Mouse (Mus musculus) hindbrain, embryonic 10.5 days (tissue): ENCODE data around the gene Igfbp7. TPM values are rescaled to one million over a fixed set of nuclear protein-coding genes. Genes with fewer than 3 reads are reported as not detected.
"Not testable (repeated sequence)": the region's sequence is repeated elsewhere in the genome, so short reads cannot be mapped to it uniquely, and the experiment has no call there.

Experiments
- DNase-seq: peaks from one replicate; pipeline ENCODE4 v3.0.0-alpha.2; 2017; ENCODE audit warnings: low spot score
- H3K27ac ChIP-seq: fragments of 300-500 bp; sonication (generic); 2 replicates; pipeline ENCODE4 v1.5.1; 2016; ENCODE audit warnings: mild to moderate bottlenecking, moderate library complexity
- H3K27me3 ChIP-seq: fragments of 300-500 bp; sonication (generic); 2 replicates; pipeline ENCODE4 v1.6.1; 2016; ENCODE audit warnings: mild to moderate bottlenecking; ENCODE audit not compliant: poor library complexity, insufficient read depth, severe bottlenecking
- H3K36me3 ChIP-seq: fragments of 300-500 bp; sonication (generic); 2 replicates; pipeline ENCODE4 v1.6.1; 2016; ENCODE audit warnings: mild to moderate bottlenecking, moderate library complexity
- H3K4me1 ChIP-seq: fragments of 300-500 bp; sonication (generic); replicated peaks from 2 replicates; pipeline ENCODE4 v1.6.1; 2016; ENCODE audit warnings: mild to moderate bottlenecking
- H3K4me3 ChIP-seq: fragments of 300-500 bp; sonication (generic); 2 replicates; pipeline ENCODE4 v1.5.1; 2016; ENCODE audit warnings: mild to moderate bottlenecking, moderate library complexity
- H3K9me3 ChIP-seq: fragments of 300-500 bp; sonication (generic); 2 replicates; pipeline ENCODE4 v1.6.1; 2016; ENCODE audit warnings: mild to moderate bottlenecking, moderate library complexity
- WGBS: fragments of 180-500 bp; shearing (Covaris S2); methylation state at CpG from one replicate; pipeline ENCODE4 v1.1.7; 2016; 5-methylcytosine and 5-hydroxymethylcytosine counted together
- polyA plus RNA-seq: library from polyadenylated mRNA; unstranded; fragments of >200 nt; fragmentation: Nextera tagmentation; extraction: Ambion mirVana; gene quantifications from 2 replicates; pipeline ENCODE4 v1.2.1, GENCODE M21; 2016

Gene Igfbp7
- polyA plus RNA-seq, 1 experiment from 2014 or later: 25.9 TPM

- DNase-seq: no peak
- Histone ChIP-seq H3K36me3 (no peaks in the 10 kb centered on the region), H3K27ac (no peak overlapping the region), H3K4me3 (no peak overlapping the region), H3K4me1 (0 out of 2 replicates have a peak, but pooled peaks cover 3% of the 10 kb centered on the region), H3K27me3 (no peaks in the 10 kb centered on the region), H3K9me3 (no peaks in the 10 kb centered on the region)
- WGBS: 87% methylated on average over 11 of the region's 11 CpGs
These were observed 22.6 kb upstream of the Igfbp7 start for GRCm38 (mm10) chr5:77430471-77430870.

DNA sequence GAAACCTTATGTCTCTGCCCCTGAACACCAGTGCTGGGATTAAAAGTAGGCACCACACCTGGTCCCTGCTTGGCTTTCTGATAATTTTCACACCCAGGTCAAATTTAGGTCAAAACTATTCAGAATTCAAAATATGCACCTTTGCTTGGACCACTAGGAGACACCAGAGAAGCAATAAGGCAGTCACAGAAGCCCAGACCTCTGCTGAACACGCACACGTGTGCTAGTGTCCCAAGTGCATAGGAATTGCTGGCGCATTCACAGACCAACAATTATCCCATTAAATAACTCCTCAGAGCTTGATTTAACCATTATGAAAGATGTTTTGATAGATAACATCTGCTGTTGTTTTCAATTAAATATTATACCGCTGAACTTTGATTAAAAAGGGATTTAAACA lies 22.2 kb upstream of the Igfbp7 start:
- DNase-seq: no peak
- no peak overlapping the region for H3K27ac ChIP-seq
- H3K27me3 ChIP-seq: no peaks in the 10 kb centered on the region
- WGBS: 95% methylated on average over 4 of the region's 4 CpGs
- H3K4me1 ChIP-seq: 0 out of 2 replicates have a peak, but pooled peaks cover 3% of the 10 kb centered on the region
- no peaks in the 10 kb centered on the region for H3K36me3 ChIP-seq
- H3K4me3 ChIP-seq: no peak overlapping the region
- no peaks in the 10 kb centered on the region for H3K9me3 ChIP-seq

GRCm38 (mm10) chr5:77428526-77428925 lies 20.7 kb upstream of the Igfbp7 start:
- WGBS: 84% methylated on average over 4 of the region's 4 CpGs
- Histone ChIP-seq H3K27ac (no peak overlapping the region), H3K9me3 (no peaks in the 10 kb centered on the region), H3K36me3 (no peaks in the 10 kb centered on the region), H3K4me1 (no peaks in the 10 kb centered on the region), H3K4me3 (no peak overlapping the region), H3K27me3 (no peaks in the 10 kb centered on the region)
- no peak for DNase-seq

GRCm38 (mm10) chr5:77427986-77428385 lies 20.1 kb upstream of the Igfbp7 start:
- H3K27me3 ChIP-seq: no peaks in the 10 kb centered on the region
- no peak for DNase-seq
- 94% methylated on average over 5 of the region's 5 CpGs for WGBS

GRCm38 (mm10) chr5:77425721-77426500 lies 18.1 kb upstream of the Igfbp7 start:
- Histone ChIP-seq H3K9me3 (0 out of 2 replicates have a peak, but pooled peaks cover 6% of the 10 kb centered on the region), H3K4me1 (no peaks in the 10 kb centered on the region), H3K4me3 (no peak overlapping the region), H3K27me3 (no peaks in the 10 kb centered on the region), H3K36me3 (no peaks in the 10 kb centered on the region), H3K27ac (no peak overlapping the region)
- 78% methylated on average over 7 of the region's 7 CpGs for WGBS
- no peak for DNase-seq

More at GRCm38 (mm10) chr5:77427986-77428385, 20.1 kb upstream of the Igfbp7 start:
- no peaks in the 10 kb centered on the region for H3K36me3 ChIP-seq
- no peaks in the 10 kb centered on the region for H3K4me1 ChIP-seq
- H3K27ac ChIP-seq: no peak overlapping the region
- no peak overlapping the region for H3K4me3 ChIP-seq
- H3K9me3 ChIP-seq: 0 out of 2 replicates have a peak, but pooled peaks cover under 1% of the 10 kb centered on the region

DNA sequence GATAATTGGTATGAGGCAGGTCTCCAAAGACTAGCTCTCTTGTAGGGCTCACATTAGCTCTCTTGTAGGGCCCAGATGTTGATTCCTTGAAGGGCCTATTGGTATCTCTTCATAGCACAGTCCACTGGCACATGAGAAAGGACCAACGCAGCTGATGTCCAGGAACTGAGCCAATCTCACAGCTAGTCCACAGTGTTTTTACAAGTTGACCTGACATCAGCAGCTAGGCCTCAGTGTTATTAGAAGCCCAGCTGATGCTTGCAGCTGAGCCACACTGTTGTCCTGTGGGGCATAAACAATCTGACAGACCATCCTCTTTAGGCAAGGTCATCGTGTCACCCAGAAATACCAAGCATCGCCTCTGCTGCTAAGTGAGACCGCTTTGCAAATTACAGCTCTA lies 11.7 kb upstream of the Igfbp7 start:
- not testable (repeated sequence) for DNase-seq, H3K36me3 ChIP-seq, H3K27ac ChIP-seq, H3K27me3 ChIP-seq, H3K4me1 ChIP-seq, H3K4me3 ChIP-seq
- H3K9me3 ChIP-seq: 0 out of 2 replicates have a peak, but pooled peaks cover 12% of the 10 kb centered on the region
- 69% methylated on average over 4 of the region's 4 CpGs for WGBS

GRCm38 (mm10) chr5:77416058-77416457 lies 8.2 kb upstream of the Igfbp7 start:
- Histone ChIP-seq H3K4me1 (no peaks in the 10 kb centered on the region), H3K9me3 (0 out of 2 replicates have a peak, but pooled peaks cover 6% of the 10 kb centered on the region), H3K27ac (no peak overlapping the region), H3K27me3 (no peaks in the 10 kb centered on the region), H3K4me3 (no peak overlapping the region), H3K36me3 (no peaks in the 10 kb centered on the region)
- no peak for DNase-seq
- 87% methylated on average over 6 of the region's 6 CpGs for WGBS

DNA sequence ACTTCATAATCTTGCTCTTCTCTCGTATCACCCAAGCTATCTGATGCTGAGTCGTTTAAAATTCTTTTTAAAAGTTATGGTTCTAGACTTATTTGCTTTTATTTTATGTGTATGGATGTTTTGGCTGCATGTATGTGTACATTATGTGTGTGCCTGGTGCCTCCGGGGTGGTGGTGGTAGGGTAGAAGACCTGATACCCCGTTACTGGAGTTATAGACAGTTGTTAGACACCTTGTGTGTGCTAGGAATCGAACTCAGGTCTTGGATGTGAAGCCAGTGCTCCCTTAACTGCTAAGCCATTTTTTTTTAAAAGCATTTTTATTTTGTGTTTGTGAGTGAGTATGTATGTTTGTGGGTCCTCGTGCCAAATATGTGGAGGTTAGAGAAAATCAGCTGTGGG lies 689 bp upstream of the Igfbp7 start:
- WGBS: 93% methylated on average over 6 of the region's 6 CpGs
- no peaks in the 10 kb centered on the region for H3K36me3 ChIP-seq
- no peak overlapping the region for H3K27ac ChIP-seq
- DNase-seq: no peak
- H3K4me3 ChIP-seq: no peak overlapping the region
- H3K9me3 ChIP-seq: no peaks in the 10 kb centered on the region
- peaks cover 10% of the 10 kb centered on the region for H3K4me1 ChIP-seq
- peaks cover 43% of the 10 kb centered on the region for H3K27me3 ChIP-seq

GRCm38 (mm10) chr5:77406371-77406871 lies 1.4 kb downstream of the Igfbp7 start:
- no peaks in the 10 kb centered on the region for H3K9me3 ChIP-seq
- 59% methylated on average over 5 of the region's 5 CpGs for WGBS
- no peaks in the 10 kb centered on the region for H3K36me3 ChIP-seq
- no peak overlapping the region for H3K4me3 ChIP-seq
- no peak for DNase-seq
- peaks cover 43% of the 10 kb centered on the region for H3K27me3 ChIP-seq
- H3K4me1 ChIP-seq: peaks cover 10% of the 10 kb centered on the region
- H3K27ac ChIP-seq: no peak overlapping the region

DNA sequence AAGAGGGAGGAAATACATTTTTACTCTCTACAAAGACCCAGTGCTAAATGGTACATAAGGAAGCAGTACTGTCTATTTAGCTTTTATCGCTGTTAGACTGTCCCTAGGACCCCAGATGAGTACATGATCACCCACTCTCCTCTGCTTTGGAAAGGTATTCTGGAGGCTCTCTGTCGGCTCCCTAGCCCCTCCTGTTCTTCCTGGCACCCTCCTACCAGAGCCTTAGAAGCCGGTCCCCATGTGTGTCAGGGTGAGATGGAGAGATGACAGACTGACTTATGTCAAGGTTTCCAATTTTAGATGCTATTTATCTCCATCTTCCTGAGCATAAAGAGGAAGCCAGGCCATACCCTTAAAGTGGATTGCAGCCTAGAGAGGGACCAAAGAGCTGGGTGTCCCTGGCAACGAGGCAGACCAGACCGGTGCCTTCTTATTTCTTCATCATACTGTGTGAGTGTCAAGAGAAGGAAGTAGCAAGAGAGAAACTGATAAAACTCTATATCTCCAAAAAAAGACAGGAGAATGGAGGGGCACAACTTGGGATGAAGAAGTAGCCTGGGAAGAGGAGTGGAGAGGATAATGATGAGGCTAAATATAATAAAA lies 2.3 kb downstream of the Igfbp7 start:
- peaks cover 10% of the 10 kb centered on the region for H3K4me1 ChIP-seq
- WGBS: 73% methylated on average over 5 of the region's 5 CpGs
- no peak overlapping the region for H3K27ac ChIP-seq
- H3K36me3 ChIP-seq: no peaks in the 10 kb centered on the region
- no peak overlapping the region for H3K4me3 ChIP-seq
- H3K9me3 ChIP-seq: no peaks in the 10 kb centered on the region
- H3K27me3 ChIP-seq: peaks cover 43% of the 10 kb centered on the region
- no peak for DNase-seq

DNA sequence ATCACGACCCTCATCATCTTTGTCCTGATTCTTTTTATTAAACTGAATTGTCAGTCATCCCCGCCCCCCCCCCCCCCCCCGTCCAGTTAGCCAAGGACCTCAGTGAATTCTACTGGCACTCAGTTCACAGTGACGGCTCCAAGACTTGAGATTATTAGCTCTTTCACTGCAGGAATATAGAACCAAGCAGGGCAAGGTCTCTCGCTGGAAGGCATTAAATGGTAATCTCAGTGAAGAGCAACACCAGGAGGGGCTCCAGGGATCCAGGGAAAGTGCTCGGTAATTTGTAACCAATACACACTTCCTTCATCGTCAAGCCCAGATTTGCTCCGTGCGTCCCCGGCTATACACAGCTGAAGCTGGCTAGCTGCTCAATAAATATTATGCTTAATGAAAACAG lies 2.9 kb downstream of the Igfbp7 start:
- Histone ChIP-seq H3K27me3 (peaks cover 43% of the 10 kb centered on the region), H3K9me3 (no peaks in the 10 kb centered on the region), H3K4me3 (no peak overlapping the region), H3K27ac (no peak overlapping the region), H3K36me3 (no peaks in the 10 kb centered on the region), H3K4me1 (peaks cover 13% of the 10 kb centered on the region)
- DNase-seq: no peak
- WGBS: 77% methylated on average over 10 of the region's 10 CpGs

- no peak overlapping the region for H3K4me3 ChIP-seq
- 89% methylated on average over 5 of the region's 5 CpGs for WGBS
- peaks cover 25% of the 10 kb centered on the region for H3K4me1 ChIP-seq
- H3K36me3 ChIP-seq: no peaks in the 10 kb centered on the region
- peaks cover 32% of the 10 kb centered on the region for H3K27me3 ChIP-seq
- H3K27ac ChIP-seq: no peak overlapping the region
- no peak for DNase-seq
- no peaks in the 10 kb centered on the region for H3K9me3 ChIP-seq
These were observed 4.9 kb downstream of the Igfbp7 start for GRCm38 (mm10) chr5:77402901-77403300.

DNA sequence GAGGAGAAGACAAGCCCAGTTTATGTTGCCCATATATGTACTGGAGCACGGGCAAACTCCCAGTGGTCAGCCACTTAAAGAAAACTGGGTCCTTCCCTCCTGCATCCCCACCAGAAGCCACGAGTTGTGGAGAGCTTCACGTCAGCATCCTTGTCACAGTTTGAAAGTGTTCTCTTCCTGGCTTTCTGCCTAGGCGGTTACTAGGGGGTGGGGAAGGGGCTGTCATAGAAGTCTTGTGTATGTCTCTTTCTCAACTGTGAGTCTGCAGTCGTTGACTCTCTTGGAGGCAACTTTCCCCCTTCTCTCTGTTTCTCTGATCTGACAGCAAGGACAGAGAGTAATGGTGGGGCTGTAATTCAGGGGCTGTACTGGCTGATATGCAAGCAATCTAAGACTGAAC lies 5.7 kb downstream of the Igfbp7 start:
- DNase-seq: no peak

More for the DNA sequence above, 5.7 kb downstream of the Igfbp7 start:
- WGBS: 74% methylated on average over 5 of the region's 5 CpGs
- Histone ChIP-seq H3K27ac (no peak overlapping the region), H3K27me3 (peaks cover 24% of the 10 kb centered on the region), H3K9me3 (no peaks in the 10 kb centered on the region), H3K4me3 (no peak overlapping the region), H3K36me3 (no peaks in the 10 kb centered on the region), H3K4me1 (peaks cover 23% of the 10 kb centered on the region)
